Mouse (Mus musculus) small intestine, adult 2 months (tissue): ENCODE measurements around the gene 4930470P17Rik.
"Not testable (repeated sequence)": the region's sequence is repeated elsewhere in the genome, so short reads cannot be mapped to it uniquely, and the experiment has no call there.

Source experiments
- CTCF ChIP-seq: fragments of 200-500 bp; IDR thresholded peaks from 2 replicates; pipeline ENCODE4 v1.5.1; 2012; ENCODE audit warnings: low read depth, mild to moderate bottlenecking, control low read depth, inconsistent platforms, low read length, moderate library complexity, mixed read lengths; ENCODE audit not compliant: insufficient replicate concordance, insufficient read length; ENCODE audit errors: extremely low read depth
- POLR2A ChIP-seq: fragments of 200-500 bp; IDR thresholded peaks from 2 replicates; pipeline ENCODE4 v1.6.1; 2012; ENCODE audit warnings: low read depth, mild to moderate bottlenecking, control low read depth, inconsistent platforms, low read length, moderate library complexity

- not testable (repeated sequence) for TF ChIP-seq POLR2A, CTCF
Observed at GRCm38 (mm10) chr2:170624201-170624880, 22.5 kb upstream of the 4930470P17Rik start.
